Mouse (Mus musculus): Measurements from ENCODE around the gene Depdc1b. TPM values are rescaled to one million over a fixed set of nuclear protein-coding genes. Genes with fewer than 3 reads are reported as not detected.
A peak's percentile ranks its signal among the peaks of the same experiment; 100 is the strongest.

Gene Depdc1b
- polyA plus RNA-seq, 1 experiment from 2014 or later = 4.0 TPM

DNA sequence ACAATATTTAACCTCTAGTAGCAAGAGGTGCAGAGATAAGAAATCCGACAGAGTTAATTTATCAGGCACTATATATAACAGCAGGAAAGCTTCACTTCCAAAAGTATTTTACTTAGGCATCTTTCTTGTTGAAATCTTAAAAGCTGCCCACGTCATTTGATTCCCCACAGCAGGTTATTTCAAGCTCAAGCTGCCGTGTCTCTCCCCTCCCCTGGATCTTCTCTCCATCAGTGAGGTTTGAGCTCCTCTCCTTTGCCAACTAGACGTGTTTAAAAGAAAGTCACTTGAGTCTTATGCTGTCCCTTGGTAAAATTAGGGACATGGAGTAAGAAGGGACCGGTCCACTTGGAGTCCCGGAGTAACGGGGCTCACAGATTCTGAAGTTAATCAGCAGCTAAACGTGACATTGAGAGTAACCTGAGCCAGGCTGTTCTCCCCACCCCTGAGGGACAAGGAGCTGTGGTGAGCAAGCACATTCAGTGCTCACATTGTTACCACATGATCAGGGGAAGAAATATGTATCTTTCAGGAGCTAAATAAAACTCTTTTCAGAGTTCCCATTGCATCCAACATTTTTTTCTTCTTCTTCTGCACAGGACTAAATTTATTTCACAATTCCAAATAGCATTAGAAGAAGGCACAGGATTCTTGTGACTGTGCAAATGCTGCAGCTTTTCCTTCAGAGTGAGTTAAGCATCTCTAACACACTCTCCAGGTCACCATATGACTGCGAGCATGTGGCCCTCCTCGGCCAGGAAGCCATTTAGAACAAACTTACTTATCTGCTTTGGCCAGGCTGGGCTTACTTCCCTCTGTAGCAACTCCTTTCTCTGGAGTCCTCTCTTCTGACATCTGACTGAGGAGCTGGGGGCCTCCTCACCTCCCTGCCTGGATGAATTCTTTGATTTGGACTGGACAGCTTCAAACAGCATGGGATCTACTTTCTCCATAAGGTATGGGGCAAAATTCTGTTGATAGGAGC is 133.3 kb downstream of the Depdc1b start, which contains the start of gene Pde4d:
Pde4d (plus strand) TSS at position 833 of the 982 bp plus-strand sequence.
- H3K9ac ChIP-seq = peak within 1 kb of the TSS; percentile 59; the same call in 1 of the 2 replicates
- H3K36me3 ChIP-seq = no peaks in the 10 kb centered on the region
- H3K4me1 ChIP-seq = peaks cover 37% of the 10 kb centered on the region
- 7% methylated on average over 10 of the region's 10 CpGs for WGBS
- peak within 1 kb of the TSS; percentile 78 for H3K27ac ChIP-seq (replicated peaks)
- peak within 1 kb of the TSS; percentile 54 for H3K4me2 ChIP-seq
- ATAC-seq (ENCODE audit: extremely low read depth, insufficient number of reproducible peaks, low FRiP score, low TSS enrichment) = no peak
- no peaks in the 10 kb centered on the region for H3K9me3 ChIP-seq
- no peaks in the 10 kb centered on the region for H3K27me3 ChIP-seq (replicated peaks)
- peak within 1 kb of the TSS; percentile 24; the same call in 1 of the 2 replicates for H3K4me3 ChIP-seq

DNA sequence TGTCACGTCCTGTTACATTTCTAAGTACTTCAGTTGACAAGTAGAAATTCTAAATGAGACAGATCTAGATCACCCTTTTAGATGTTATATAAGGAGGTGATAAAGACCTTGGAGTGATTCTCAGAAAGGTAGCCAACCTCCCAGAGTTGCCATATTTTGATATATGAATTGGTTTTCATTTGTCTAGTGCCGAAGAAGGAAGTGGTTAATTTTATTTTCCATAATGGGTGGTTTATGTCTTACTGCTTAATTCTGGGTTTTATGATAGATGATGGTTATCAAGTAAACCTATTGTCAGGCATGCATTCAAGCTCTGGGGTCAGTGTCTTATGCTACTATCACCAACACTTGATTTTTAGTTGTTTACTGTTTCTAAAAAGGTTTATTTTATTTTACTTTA is 135.0 kb downstream of the Depdc1b start:
- Histone ChIP-seq H3K4me3 (no peak overlapping the region), H3K27ac (replicated peaks) (no peak overlapping the region), H3K9me3 (no peaks in the 10 kb centered on the region), H3K36me3 (no peaks in the 10 kb centered on the region), H3K9ac (no peak overlapping the region), H3K4me1 (peaks cover 37% of the 10 kb centered on the region), H3K27me3 (replicated peaks) (no peaks in the 10 kb centered on the region), H3K4me2 (no peak overlapping the region)
- 81% methylated on average over 2 of the region's 2 CpGs for WGBS
- no peak for ATAC-seq (ENCODE audit: extremely low read depth, insufficient number of reproducible peaks, low FRiP score, low TSS enrichment)

DNA sequence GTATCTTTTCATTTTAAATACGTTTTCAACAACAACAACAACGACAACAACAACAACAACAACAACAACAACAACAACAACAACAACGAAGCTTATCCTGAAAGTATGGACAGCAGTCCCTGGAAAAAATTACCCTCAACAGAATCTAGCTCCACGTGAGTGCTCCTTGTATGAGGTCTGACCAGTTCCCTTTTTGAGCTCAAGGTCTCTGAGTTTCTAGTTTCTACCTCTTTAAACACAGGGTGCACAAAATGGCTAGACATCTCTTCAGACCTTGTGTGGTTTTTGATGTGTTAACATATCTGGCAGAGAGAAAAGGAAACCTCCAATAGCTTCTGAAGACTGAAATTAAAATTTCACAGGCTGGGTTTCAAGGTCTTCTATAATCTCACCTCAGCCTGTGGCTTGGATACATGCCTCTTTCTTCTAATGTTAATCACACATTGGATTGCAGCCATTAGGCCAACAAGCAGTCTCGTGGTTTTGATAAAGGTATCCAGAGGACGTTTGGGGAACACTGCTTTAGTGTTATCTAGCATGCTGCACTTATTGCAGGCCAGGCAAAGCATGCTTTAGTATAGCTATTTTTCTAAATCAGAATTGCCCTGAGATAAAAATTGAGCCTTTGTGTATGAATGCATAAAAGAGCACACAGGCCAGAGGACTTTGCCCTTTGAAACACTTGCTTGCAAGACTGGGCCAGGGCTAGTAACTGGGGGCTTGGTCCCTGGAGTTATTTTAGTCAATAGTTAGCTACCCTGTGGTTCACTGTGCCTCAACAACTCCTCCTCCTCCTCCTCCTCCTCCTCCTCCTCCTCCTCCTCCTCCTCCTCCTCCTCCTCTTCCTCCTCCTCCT is 137.2 kb downstream of the Depdc1b start:
- 50% methylated on average over 6 of the region's 6 CpGs for WGBS
- H3K36me3 ChIP-seq = no peaks in the 10 kb centered on the region
- no peak overlapping the region for H3K4me3 ChIP-seq
- H3K9me3 ChIP-seq = no peaks in the 10 kb centered on the region
- H3K9ac ChIP-seq = no peak overlapping the region
- peaks cover 37% of the 10 kb centered on the region for H3K4me1 ChIP-seq
- H3K27me3 ChIP-seq (replicated peaks) = no peaks in the 10 kb centered on the region
- peak overlapping the region; percentile 84 for H3K27ac ChIP-seq (replicated peaks)
- no peak for ATAC-seq (ENCODE audit: extremely low read depth, insufficient number of reproducible peaks, low FRiP score, low TSS enrichment)
- no peak overlapping the region for H3K4me2 ChIP-seq

Other genes starting within 250 kb of the Depdc1b start
- gene Ndufaf2, start 157.7 kb upstream of the Depdc1b start, polyA plus RNA-seq (2015; fragmentation: Nextera tagmentation; extraction: Ambion mirVana) = 55.4 and 57.9 TPM in 2 replicates
- gene Ercc8, start 157.6 kb upstream of the Depdc1b start, polyA plus RNA-seq (2015; fragmentation: Nextera tagmentation; extraction: Ambion mirVana) = 10.3 and 14.8 TPM in 2 replicates
- gene Elovl7, start 101.9 kb upstream of the Depdc1b start, polyA plus RNA-seq (2015; fragmentation: Nextera tagmentation; extraction: Ambion mirVana) = 2.1 and 2.4 TPM in 2 replicates
- gene Pde4d, start 133.6 kb downstream of the Depdc1b start, polyA plus RNA-seq (2015; fragmentation: Nextera tagmentation; extraction: Ambion mirVana) = 23.8 and 26.1 TPM in 2 replicates

All from heart, embryonic 13.5 days (tissue).